Mouse (Mus musculus): Measurements from ENCODE around the gene Lsp1.

Gene Lsp1

GRCm38 (mm10) chr7:142538766-142539165 lies 78.2 kb downstream of the Lsp1 start:
- no peak for DNase-seq (ENCODE audit: low spot score)

DNA sequence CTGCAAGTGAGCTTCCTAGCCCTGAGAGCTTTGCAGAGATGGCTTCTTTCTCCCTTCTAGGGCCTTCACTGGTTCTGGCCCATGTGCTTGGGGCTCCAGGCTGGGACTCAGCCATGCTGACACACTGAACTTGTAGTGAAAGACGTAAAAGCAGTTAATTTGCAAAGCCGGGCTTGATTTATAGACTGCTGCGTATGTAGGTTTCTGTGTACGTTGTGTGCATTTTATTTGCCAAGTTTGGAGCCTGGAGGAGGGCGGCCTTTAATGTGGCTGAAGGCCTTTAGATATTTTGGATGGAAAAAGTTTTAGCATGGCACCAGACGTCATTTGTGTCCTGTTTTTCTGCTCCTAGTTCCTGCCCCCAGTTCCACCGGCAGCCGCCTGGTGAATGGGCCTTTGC lies 79.2 kb downstream of the Lsp1 start:
- DNase-seq (ENCODE audit: low spot score), result no peak

- no peak for DNase-seq (ENCODE audit: low spot score)
Measured at GRCm38 (mm10) chr7:142542771-142543303, 82.2 kb downstream of the Lsp1 start.
